Comparison of ENCODE assay signal across 31 mouse cellular contexts in genomic region chr5:66214395-66214935, GRCm38 (mm10). TPM values are rescaled to one million over a fixed set of nuclear protein-coding genes. Genes with fewer than 3 reads are reported as not detected.
DNase-seq lines count a peak whose midpoint lies in the region; TF ChIP-seq lines count a peak whose summit lies in the region.
"Had no signal": no experiment of that assay in that cellular context is flagged by ENCODE, and none has a peak within 500 bp of the region (broad histone marks: within the 10 kb centered on the region; RNA-seq: fewer than 3 reads in every experiment).

No protein-coding gene starts in this region.

- peak; percentile 17 to 45 for DNase-seq in lung, adult 18-20 months
- DNase-seq in lung, postnatal 25 days (ENCODE audit: low spot score) = no peak
- no peak for DNase-seq in testis, postnatal 10 days (ENCODE audit: low spot score)
- DNase-seq in R1 (ENCODE audit: low read depth, low spot score) = peak; percentile 97
- no peak for DNase-seq in urinary bladder, postnatal 4 days (ENCODE audit: low spot score in 2 of 2)
- DNase-seq in gastrocnemius, postnatal 36 days = no peak
- DNase-seq: adrenal gland, postnatal 10 days; cerebellum, adult 11 months; cerebellum, adult 9-10 months; cerebellum, postnatal 36 days; gastrocnemius, postnatal 25 days; heart, adult 18-20 months; heart, postnatal 4 days; kidney, adult 11 months; kidney, postnatal 25 days; liver, embryonic 13.5 days; thymus, adult 2 months; thymus, postnatal 36 days had no signal

- H3K36me3 ChIP-seq in testis, adult 2 months (ENCODE audit: control insufficient read depth, insufficient read depth, low read length) = no peaks in the 10 kb centered on the region
- H3K36me3 ChIP-seq: embryonic facial prominence, embryonic 12.5 days; forebrain, embryonic 10.5 days; forebrain, embryonic 15.5 days; hindbrain, embryonic 13.5 days; kidney, embryonic 15.5 days; limb, embryonic 12.5 days; liver, embryonic 13.5 days; midbrain, embryonic 12.5 days; neural tube, embryonic 12.5 days had no signal

- peak overlapping the region; percentile 49 for H3K27ac ChIP-seq in testis, adult 2 months (ENCODE audit: control insufficient read depth, insufficient read depth, low read depth, low read length)
- H3K27ac ChIP-seq: embryonic facial prominence, embryonic 12.5 days; forebrain, embryonic 10.5 days; forebrain, embryonic 15.5 days; hindbrain, embryonic 13.5 days; kidney, embryonic 15.5 days; left cerebral cortex, adult 2 months; limb, embryonic 12.5 days; liver, embryonic 13.5 days; midbrain, embryonic 12.5 days; neural tube, embryonic 12.5 days had no signal

- no peak for TF ChIP-seq CTCF in testis, adult 2 months (IDR thresholded peaks at IDR 0.05; ENCODE audit: control insufficient read depth, insufficient read depth, insufficient replicate concordance, low read depth, low read length)

- no peaks in the 10 kb centered on the region for H3K27me3 ChIP-seq in testis, adult 2 months (ENCODE audit: control insufficient read depth, insufficient read depth, low read length)
- H3K27me3 ChIP-seq: CH12.LX; embryonic facial prominence, embryonic 12.5 days; forebrain, embryonic 15.5 days; hindbrain, embryonic 13.5 days; kidney, embryonic 15.5 days; limb, embryonic 12.5 days; liver, embryonic 13.5 days; midbrain, embryonic 12.5 days; neural tube, embryonic 12.5 days had no signal

- intact Hi-C loops in gastrocnemius, postnatal 36 days (cut with DNase I) = no loop called here

- TF ChIP-seq POLR2A in testis, adult 2 months (IDR thresholded peaks at IDR 0.05; ENCODE audit: control insufficient read depth, low read depth, low read length) = peak; percentile 65; the same call in 1 of the 2 replicates

- peak overlapping the region; percentile 89 for H3K4me3 ChIP-seq in testis, adult 2 months (ENCODE audit: control insufficient read depth, low read depth, low read length)
- H3K4me3 ChIP-seq: embryonic facial prominence, embryonic 12.5 days; forebrain, embryonic 10.5 days; forebrain, embryonic 15.5 days; hindbrain, embryonic 13.5 days; kidney, embryonic 15.5 days; left cerebral cortex, adult 2 months; limb, embryonic 12.5 days; liver, embryonic 13.5 days; megakaryocyte, embryonic 14.5 days; midbrain, embryonic 12.5 days; myocyte; neural tube, embryonic 12.5 days had no signal

- peaks cover 17% of the 10 kb centered on the region for H3K4me1 ChIP-seq in testis, adult 2 months (ENCODE audit: control insufficient read depth, insufficient read depth, low read length)
- H3K4me1 ChIP-seq: megakaryocyte, embryonic 14.5 days; neural tube, embryonic 12.5 days had no signal

RNA-seq across cellular contexts. Expression of gene Rbm47, which starts 41.5 kb away (rescaled TPM):
- 24.9 and 31.5 TPM in 2 replicates for polyA plus RNA-seq in testis, adult 2 months (2012; rRNA removed)
- under 1 TPM; 0.47 to 0.71 TPM for total RNA-seq in gastrocnemius, postnatal 36 days (2021)

RNA-seq across cellular contexts. Expression of gene Nsun7, which starts 45.2 kb away (rescaled TPM):
- 50.2 and 56.5 TPM in 2 replicates for polyA plus RNA-seq in testis, adult 2 months (2012; rRNA removed)
- total RNA-seq in gastrocnemius, postnatal 36 days (2021) = not detected
- total RNA-seq: gastrocnemius, postnatal 25 days; heart, adult 18-20 months had no signal
- polyA plus RNA-seq: liver, embryonic 13.5 days; myocyte had no signal

Comparison
In these comparisons a context has a peak if more than half of its experiments do, and no peak if none do; other contexts are left out.
1. DNase-seq: peak in lung, adult 18-20 months (2 of 2) and R1 (single experiment); none in lung, postnatal 25 days (single experiment), testis, postnatal 10 days (single experiment), urinary bladder, postnatal 4 days (0 of 2) and gastrocnemius, postnatal 36 days (0 of 2).